Mouse (Mus musculus) testis, adult 2 months (tissue): ENCODE measurements at regions not wholly inside any gene's neighbourhood (a gene's known extent, or its start where the extent isn't known, plus 50 kb on each side); places are given as distances from the start of the nearest gene placed in this dataset.

ENCODE experiments used
- CTCF ChIP-seq: fragments of 200-500 bp; IDR thresholded peaks from 2 replicates; pipeline ENCODE4 v1.5.1; 2012; ENCODE audit warnings: low read depth, mild to moderate bottlenecking, inconsistent platforms, low read length, moderate library complexity; ENCODE audit not compliant: control insufficient read depth, insufficient read depth, insufficient replicate concordance
- POLR2A ChIP-seq: fragments of 200-500 bp; IDR thresholded peaks from 2 replicates; pipeline ENCODE4 v1.6.1; 2012; ENCODE audit warnings: low read depth, mild to moderate bottlenecking, inconsistent platforms, low read length, moderate library complexity; ENCODE audit not compliant: control insufficient read depth

DNA sequence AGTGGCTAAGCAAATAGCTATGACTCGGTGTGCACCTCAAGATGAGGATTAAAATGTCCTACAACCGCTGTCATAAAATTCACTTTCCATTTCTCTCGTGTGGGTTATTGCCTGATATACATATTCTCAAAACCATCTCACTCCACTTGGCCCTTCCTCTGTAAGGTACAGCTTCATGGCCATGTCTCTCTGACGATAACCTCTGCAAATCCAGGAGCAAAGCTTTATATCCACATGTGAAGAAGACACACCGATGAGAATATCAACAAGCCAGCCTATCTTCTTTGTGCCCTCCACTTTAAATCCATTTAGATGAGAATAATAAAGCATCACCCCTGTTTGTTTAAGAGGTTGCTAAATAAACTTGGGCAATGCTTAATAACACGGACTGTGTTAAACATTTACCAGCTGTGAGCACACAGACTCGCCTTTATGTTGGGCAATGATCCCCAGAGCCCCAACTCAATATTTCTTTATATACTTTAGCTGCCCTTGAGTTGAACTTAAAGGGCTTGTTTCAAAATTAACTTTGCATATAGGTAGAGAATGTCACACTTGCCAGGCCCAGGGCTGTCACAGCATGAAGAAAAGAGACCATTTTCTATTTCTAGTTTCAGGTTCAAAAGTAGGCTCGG, 161.2 kb upstream of the Ccdc122 start:
- TF ChIP-seq POLR2A (no peak), CTCF (no peak)
